Comparison of ENCODE assay signal across 8 mouse cellular contexts in the genomic region with DNA sequence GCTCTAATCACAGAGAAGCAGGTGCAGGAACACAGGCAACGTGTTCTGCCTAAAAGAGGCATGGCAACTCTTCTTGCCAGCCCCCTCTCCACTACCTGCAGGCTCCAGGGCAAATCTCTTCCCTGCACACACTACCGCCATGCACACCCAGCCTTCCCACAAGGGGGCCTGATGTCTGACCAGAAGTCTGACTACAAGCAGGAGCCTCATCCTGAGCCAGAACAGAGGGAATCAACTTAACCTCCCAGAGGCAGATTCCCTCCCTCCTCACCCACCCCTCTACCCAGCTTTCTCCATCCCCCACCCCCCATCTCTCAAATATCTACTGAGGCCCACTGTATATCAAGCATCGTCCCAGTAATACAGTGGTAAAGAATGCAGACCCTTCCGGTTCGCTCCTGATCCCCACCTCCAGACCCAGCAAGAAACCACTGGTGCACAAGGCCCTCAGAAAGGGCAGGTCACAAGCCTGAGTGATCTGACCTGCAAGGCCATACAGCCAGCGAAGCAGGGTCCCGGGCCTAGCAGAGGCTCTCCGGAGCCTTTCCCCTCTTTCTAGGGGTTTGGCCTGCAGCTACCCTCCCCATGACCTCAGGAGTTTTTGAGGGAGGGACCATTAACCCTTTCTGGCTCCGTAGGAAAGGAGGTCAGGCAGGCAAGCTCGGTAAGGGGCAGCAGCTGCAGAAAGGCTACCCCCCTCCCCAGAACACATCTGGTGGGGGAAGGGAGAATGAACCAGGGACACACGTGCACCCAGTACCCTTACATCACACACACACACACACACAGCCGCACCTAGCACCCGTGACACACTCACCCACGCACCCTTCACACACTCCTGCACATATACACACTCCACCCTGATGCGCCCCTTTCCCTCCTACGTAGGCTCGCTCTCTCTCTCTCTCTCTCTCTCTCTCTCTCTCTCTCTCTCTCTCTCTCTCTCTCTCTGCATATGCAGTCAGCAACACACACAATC. TPM values are rescaled to one million over a fixed set of nuclear protein-coding genes. Genes with fewer than 3 reads are reported as not detected.
DNase-seq lines count a peak whose midpoint lies in the region; ATAC-seq and TF ChIP-seq lines count a peak whose summit lies in the region.

No protein-coding gene starts in this region.

- H3K27ac ChIP-seq in gastrocnemius, adult 2 months = no peak overlapping the region
- H3K27ac ChIP-seq in liver, embryonic 13.5 days = no peak overlapping the region

- peak overlapping the region; percentile 81 for H3K4me3 ChIP-seq in gastrocnemius, adult 2 months
- peak overlapping the region; percentile 52; the same call in 1 of the 2 replicates for H3K4me3 ChIP-seq in liver, embryonic 13.5 days (replicated peaks)

- peaks cover 7% of the 10 kb centered on the region; the same call in 1 of the 2 replicates for H3K4me1 ChIP-seq in liver, embryonic 13.5 days (replicated peaks)

- H3K36me3 ChIP-seq in liver, embryonic 13.5 days = no peaks in the 10 kb centered on the region

- no peaks in the 10 kb centered on the region for H3K9me3 ChIP-seq in liver, embryonic 13.5 days (replicated peaks)

- WGBS in liver, embryonic 13.5 days (ENCODE audit: insufficient replicate concordance) = 19% methylated on average over 17 of the region's 17 CpGs

- DNase-seq in gastrocnemius, adult 2 months = no peak
- DNase-seq in gastrocnemius, postnatal 36 days = no peak
- DNase-seq in urinary bladder, postnatal 4 days (ENCODE audit: low spot score in 2 of 2) = peak; percentile 16 to 58
- DNase-seq in urinary bladder, adult 18-20 months (ENCODE audit: low spot score in 2 of 2) = no peak
- DNase-seq in liver, embryonic 13.5 days = no peak
- no peak for DNase-seq in cerebellum, adult 11-12 months
- no peak for DNase-seq in adrenal gland, adult 8-10 months
- no peak for DNase-seq in c-Kit-positive CD71-positive TER-119-positive erythroid progenitor cells, embryonic 14.5 days (ENCODE audit: low spot score)

- ATAC-seq in liver, embryonic 13.5 days (ENCODE audit: low read depth) = no peak

- peaks cover 100% of the 10 kb centered on the region for H3K27me3 ChIP-seq in liver, embryonic 13.5 days

- TF ChIP-seq CTCF in gastrocnemius, adult 2 months (IDR thresholded peaks at IDR 0.05) = no peak; the same call in 1 of the 2 replicates

- no peak overlapping the region for H3K9ac ChIP-seq in liver, embryonic 13.5 days

- intact Hi-C loops in gastrocnemius, adult 2 months (cut with DNase I) = no loop called here
- intact Hi-C loops in gastrocnemius, postnatal 36 days (cut with DNase I) = no loop called here

- H3K4me2 ChIP-seq in liver, embryonic 13.5 days = peak overlapping the region; percentile 69

RNA-seq across cellular contexts. Expression of a gene that starts 1.2 kb away (rescaled TPM):
- total RNA-seq in gastrocnemius, adult 2 months (2021) = under 1 TPM; 0.36 to 0.73 TPM
- under 1 TPM; 0.43 to 0.54 TPM for total RNA-seq in gastrocnemius, postnatal 36 days (2021)
- 0.05 and 0.06 TPM in 2 replicates for polyA plus RNA-seq in liver, embryonic 13.5 days (2015; fragmentation: Nextera tagmentation; extraction: Ambion mirVana)
- 1 to 10 TPM; 3.0 to 8.9 (median 4.8) TPM for total RNA-seq in adrenal gland, adult 8-10 months (2022)

RNA-seq across cellular contexts. Expression of a gene that starts 13.4 kb away (rescaled TPM):
- 10 to 100 TPM; 16.3 to 18.4 TPM for total RNA-seq in gastrocnemius, adult 2 months (2021)
- 10 to 100 TPM; 12.8 to 15.7 TPM for total RNA-seq in gastrocnemius, postnatal 36 days (2021)
- 15.2 and 19.5 TPM in 2 replicates for polyA plus RNA-seq in liver, embryonic 13.5 days (2015; fragmentation: Nextera tagmentation; extraction: Ambion mirVana)
- 10 to 100 TPM; 30.2 to 40.2 (median 35.0) TPM for total RNA-seq in adrenal gland, adult 8-10 months (2022)

RNA-seq across cellular contexts. Expression of a gene that starts 38.0 kb away (rescaled TPM):
- 10 to 100 TPM in 1 of 2 experiments, 1 to 10 TPM in 1; 9.9 to 10.3 TPM for total RNA-seq in gastrocnemius, adult 2 months (2021)
- total RNA-seq in gastrocnemius, postnatal 36 days (2021) = 10 to 100 TPM; 10.5 to 15.5 TPM
- polyA plus RNA-seq in liver, embryonic 13.5 days (2015; fragmentation: Nextera tagmentation; extraction: Ambion mirVana) = 9.5 and 10.0 TPM in 2 replicates
- 10 to 100 TPM; 46.9 to 67.5 (median 53.0) TPM for total RNA-seq in adrenal gland, adult 8-10 months (2022)

Comparison
In these comparisons a context has a peak if more than half of its experiments do, and no peak if none do; other contexts are left out.
1. DNase-seq: peak in urinary bladder, postnatal 4 days (2 of 2); none in gastrocnemius, adult 2 months (single experiment), gastrocnemius, postnatal 36 days (0 of 2), urinary bladder, adult 18-20 months (0 of 2), liver, embryonic 13.5 days (single experiment), cerebellum, adult 11-12 months (single experiment), adrenal gland, adult 8-10 months (single experiment) and c-Kit-positive CD71-positive TER-119-positive erythroid progenitor cells, embryonic 14.5 days (single experiment).